Mouse (Mus musculus) A20 (cell line): Measurements from ENCODE around the gene Fbn1.

Experiments
- DNase-seq: peaks from one replicate; pipeline ENCODE4 v3.0.0-alpha.2; 2011; ENCODE audit warnings: low read depth, low spot score

Fbn1 gene

DNA sequence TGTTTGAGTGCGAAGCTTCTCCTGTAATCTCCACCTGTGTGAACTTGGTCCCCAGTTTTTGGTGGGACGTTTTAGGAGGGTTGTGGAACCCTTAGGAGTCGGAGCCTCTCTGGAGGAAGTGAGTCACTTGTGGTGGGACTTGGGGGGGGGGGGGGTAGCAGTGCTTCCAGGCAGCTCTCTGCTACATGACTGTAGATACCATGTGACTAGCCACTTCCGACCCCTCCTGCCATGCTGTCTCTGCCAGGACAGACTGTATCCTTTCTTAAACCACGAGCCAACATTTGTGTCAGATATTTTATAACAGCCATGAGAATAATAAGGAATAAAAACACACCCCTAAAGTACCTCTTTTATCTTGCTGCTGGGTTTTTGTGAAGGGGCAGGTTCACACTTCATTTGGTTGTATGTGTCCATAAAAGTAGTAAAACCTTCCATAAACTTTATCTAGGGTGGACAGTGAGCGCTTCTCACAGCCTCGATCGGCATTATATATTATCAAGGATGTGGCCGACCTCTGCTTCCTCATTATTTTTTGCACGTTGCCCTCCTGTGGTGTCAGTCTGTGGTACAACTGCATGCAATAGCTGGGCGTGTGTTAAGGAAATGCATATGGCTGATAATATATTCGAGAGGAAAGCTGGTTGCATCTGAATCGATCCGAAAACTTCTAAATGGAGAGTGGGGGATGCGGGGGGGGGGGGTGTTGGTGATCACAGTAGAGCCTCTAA, 51.6 kb downstream of the Fbn1 start:
- no peak for DNase-seq

DNA sequence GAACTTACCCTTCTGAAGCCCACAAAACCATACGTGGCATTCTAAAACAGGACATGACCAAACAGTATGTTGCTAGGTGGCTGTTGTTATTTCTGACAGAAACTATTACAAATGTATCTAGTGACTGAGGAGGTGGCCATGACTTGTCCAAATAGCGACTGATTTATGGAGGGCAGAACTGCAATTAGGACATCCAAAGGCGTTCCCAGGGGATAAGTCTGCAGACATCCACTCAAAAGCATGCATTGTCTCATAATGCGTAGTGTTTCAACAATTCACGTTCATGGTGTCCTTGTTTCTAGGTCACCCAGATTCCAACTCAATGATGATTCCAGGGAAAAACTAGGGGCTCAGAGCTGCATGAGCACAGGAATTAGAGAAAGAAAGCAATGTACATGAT, 53.0 kb downstream of the Fbn1 start:
- DNase-seq: no peak

DNA sequence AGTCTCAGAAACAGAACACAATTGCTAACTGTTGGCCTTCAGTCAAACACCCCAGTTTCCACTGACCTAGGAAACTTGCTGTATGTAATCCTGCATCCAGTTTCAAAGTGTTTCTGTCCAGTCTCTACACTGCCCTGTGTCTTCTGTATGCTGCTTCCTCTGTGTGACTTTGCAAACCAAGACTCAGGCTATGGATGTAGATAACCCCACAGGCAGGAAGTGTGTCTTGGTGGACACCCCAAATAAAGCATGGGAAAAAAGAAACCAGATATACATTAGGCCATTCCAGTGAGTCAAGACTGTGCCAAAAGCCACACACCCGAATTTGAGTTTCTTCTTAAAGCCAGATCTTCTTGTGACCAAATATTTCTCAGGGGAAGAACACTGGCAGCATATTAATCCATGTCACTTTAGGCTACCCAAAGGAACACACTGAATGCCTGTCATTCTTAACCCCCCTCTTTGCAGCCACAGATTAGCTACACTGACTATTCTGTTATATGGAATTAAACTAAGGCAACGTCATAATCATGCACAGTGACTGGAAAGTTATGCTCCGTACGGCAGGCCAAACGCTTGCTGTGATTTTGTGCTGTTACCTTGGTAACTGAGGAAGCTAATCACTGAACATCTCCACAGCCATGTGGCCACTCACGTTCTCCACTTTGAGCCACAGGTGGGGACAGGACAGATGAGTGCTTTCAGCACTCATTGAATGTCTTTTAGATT, 55.3 kb downstream of the Fbn1 start:
- no peak for DNase-seq

DNA sequence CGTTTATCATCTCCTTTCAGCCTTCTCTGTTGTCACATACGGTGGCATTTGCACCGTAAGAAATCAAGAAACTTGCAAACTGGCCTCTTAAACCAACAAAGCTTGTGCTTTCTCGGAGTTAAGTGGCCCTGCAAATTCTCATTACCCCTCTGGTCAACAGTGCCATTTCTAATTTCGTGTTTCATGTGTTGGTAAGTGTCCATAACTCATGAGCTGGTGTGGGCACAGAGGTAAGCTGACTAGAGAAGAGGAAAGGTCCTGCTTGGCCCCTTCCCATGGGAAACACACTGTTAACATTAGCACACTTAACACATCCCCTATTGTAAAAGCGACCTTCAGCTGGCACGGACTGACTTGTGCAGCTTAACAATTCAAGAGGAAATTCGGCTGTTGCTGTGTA, 58.4 kb downstream of the Fbn1 start:
- DNase-seq: no peak

DNA sequence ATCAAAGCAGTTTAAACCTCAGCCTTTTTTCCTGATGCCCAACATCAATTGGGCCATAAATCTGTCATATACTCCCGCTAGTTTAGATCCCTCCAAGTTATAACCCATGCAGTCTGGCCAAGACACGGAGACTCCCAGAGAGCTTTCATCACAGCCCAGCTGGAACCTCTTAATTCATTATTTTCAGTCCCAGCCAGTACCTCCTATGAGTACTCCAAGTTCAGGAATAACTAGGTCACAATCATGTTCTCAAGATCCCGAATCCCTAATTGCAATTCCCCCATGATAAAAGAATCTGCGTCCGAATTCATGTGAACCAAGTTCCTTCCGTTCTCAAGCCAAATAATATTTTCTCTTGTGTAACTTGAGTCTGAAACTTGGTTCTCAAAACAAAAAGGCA, 58.9 kb downstream of the Fbn1 start:
- DNase-seq: no peak

DNA sequence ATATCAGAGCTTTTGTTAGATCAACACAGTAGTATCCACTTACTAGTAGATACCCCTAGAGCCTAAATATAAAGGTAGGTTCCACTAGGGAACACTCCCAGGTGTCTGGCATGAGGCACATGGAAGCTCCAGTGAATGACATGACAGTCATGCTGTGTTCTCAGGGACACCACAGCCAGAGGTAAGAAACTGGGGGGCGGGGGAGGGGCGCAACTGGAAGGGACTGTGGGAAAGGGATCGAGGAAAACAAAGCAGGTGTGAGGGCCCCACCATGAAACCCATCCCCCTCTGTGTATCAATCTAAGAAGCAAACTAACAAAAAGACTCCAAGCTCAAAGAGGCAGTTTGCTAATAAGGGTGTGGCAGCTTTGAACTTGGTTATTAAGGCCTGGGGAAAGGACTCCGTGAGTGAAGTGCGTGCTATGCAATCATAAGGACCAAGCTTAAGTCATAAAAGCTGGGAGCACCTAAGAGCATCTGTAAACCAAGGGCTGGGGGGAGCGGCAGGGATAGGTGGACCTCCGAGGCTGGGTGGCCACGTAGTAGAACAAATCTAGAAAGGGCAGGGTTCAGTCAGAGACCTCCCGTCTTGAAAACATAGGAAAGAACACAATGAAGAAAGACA, 60.4 kb downstream of the Fbn1 start:
- no peak for DNase-seq

DNA sequence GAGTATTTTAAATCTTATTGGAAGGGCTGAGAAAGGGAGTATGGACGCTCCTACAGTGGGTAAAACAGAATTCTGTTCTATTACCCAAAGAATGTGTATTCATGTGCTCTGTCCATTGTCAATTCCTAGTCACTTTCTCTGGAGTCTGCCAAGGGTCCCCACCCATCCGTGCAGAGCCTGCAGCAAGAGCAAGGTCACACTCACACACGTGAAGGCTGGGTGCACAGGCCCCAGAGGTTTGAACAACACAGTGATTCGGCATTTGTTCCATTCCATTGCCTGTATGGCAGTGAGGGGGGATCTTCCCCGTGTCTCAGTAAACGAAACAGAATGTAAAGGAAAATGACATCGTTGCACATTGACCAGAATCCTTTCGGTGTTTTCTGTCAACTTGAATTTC, 69.4 kb downstream of the Fbn1 start:
- no peak for DNase-seq

DNA sequence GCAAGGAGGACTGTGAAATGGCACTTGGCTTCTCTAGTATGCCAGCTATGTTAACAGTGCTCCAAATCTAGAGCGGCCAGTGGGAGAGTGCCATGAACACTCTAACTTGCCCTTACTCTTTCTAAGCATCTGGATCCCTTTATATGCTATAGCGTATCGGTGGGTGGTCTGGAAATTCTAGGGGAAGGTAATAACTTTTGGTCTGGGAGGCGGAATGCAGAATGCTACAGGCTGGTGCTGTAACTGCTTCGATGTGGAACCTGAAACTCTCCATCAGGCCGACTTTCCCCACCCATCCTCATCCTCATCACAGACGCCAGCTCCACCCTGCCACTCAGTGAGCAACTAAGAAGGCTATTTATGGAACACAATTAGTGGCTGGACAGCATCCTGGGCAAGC, 71.6 kb downstream of the Fbn1 start:
- no peak for DNase-seq

DNA sequence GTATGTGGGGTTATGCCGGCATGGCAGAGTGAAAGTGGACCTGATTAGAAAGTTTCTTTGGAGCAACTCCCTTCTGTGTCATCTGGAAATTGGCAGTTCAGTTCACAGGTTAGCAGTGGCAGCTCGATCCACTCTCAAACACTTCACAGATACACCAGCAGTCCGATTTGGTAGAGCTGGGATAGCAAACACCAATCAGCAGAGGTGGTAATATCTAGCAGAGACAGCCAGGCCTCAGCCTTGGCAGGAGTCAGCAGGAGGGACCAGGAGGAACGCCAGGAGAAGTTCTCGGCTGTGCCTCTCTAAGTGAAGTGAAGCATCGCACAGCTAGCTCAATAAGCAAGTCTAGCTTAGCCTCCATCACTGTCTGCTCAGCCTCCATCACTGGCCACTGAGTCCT, 74.3 kb downstream of the Fbn1 start:
- no peak for DNase-seq

DNA sequence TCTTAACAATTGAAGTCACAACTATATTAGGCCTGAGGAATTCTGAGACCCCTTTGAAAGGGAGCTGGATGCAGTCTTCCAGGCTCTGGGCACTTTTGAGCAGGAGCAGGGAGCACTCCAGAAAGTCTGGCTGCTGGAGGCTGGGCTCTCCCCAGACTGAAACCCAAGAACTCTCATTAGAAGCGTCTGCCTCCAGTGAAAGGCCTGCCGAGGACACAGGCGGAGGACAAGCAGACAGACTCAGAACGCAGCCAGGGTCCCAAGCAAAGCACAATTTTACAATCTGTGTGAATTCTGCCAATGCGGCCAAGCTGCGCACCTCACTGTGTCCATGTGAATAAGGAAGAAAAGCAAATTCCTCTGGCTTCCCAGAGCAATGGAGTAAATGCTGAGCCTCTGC, 76.3 kb downstream of the Fbn1 start:
- no peak for DNase-seq

DNA sequence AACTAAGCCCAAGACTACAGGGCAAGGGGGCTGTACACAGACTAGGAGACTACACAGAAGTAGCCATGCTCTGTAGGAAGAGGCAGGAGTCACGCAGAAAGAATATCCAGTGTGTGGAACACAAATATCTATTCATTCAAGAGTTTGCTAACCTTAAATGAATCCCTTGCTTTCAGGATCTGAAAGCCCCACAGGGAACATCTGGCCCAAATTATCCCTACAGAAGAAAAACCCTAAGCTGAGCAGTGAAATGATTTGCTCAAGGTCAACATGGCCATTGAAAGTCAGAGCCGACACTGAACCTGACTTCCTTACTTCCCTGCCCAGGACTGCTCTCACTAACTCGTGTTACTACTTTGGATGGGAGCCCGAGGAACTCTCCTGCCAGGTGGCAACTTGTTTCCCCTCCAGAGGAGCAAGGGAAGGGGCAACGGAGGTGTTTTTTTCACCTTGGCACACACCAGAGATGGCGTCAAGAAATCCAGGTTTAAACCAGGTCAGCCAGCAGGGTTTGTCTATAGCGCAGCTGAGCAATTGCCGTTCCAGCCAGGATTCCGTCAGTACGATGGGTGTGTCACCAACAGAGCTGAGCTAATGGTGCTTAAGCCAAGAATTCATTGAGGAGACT, 78.9 kb downstream of the Fbn1 start:
- DNase-seq: no peak

DNA sequence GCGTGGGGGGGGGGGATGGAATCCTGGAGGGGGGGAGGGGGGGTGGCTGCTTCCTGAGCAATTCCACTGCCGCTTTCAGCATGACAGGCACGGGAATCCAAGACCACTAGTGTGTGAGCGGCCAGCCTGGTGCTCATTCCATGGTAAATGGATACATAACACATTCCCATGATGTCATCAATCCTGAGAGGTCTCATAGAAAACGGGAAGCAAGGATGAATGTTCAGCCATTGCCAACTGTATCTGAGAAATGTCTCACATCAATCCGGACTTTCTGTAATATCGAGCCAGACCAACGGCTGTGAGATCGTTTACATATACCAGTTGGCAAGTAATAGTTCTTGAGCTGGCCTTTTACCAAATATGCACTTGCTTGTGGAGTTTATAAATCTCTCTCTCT, 87.2 kb downstream of the Fbn1 start:
- DNase-seq: no peak

DNA sequence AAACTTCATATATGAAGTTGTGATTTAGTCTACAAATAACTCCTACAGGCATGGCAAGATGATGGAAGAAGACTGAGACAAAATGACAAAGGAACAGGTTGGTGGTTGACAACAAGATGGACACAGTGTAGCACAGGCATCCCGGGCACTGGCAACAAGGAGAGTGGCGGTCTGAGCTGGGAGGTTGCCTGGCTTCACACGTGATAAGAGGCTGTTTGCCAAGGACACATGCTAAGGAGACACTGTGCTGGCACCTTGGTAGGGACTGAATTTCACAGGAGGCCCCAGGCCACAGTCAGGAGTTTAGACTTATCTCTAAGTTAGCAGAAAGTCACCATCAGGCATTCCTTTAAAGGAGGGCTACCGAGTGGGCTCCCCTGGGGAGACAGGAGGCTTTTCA, 88.1 kb downstream of the Fbn1 start:
- no peak for DNase-seq

DNA sequence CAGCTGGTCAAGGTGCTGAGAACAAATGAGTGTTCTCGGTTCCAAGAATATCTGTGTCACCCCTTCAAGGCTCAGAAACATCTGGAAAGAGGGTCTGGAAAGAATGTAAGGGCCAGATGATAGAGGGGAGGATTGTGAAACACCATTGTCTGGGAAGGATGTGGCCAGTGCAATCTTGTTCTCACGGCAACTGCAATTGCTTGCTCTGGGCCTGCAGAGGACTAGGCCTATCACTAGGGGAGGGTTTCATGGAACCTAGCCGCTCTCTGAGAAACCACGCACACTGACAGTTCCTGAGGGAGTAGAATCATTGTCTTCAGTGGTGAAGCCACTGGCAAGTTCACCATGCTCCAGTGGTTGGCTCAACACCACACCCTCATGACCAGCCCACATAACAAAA, 89.2 kb downstream of the Fbn1 start:
- no peak for DNase-seq

DNA sequence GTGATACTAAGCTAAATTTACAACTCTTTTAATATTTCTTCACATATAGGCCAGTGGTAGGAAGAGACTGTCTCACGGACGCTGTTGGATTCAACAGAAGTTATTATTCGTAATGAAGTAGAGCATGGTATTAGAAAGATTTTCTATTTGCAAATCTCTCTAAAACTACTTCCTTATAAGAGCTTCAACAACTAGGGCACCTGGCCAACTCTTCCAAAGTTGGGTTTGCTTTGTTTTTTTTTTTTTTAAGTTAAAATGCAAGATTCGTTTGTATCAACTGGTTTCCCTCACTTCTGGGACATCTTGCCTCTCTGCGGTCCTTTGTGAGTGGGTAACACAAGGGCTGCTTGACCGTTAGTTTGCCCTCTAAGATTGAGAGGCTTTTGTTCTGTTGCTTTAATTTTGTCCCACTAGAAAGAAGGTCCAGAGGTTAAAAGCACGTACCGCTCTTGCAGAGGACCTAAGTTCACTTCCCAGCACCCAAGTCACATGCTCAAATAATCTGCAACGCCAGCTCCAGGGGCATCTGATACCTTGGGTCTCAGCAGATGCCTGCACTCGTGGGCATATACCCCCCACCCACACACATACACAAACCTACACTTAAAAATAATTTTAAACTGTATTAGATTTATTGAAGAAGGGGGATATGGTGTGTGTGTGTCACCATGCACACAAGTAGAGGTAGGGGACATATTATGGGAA, 91.1 kb downstream of the Fbn1 start:
- DNase-seq: no peak

DNA sequence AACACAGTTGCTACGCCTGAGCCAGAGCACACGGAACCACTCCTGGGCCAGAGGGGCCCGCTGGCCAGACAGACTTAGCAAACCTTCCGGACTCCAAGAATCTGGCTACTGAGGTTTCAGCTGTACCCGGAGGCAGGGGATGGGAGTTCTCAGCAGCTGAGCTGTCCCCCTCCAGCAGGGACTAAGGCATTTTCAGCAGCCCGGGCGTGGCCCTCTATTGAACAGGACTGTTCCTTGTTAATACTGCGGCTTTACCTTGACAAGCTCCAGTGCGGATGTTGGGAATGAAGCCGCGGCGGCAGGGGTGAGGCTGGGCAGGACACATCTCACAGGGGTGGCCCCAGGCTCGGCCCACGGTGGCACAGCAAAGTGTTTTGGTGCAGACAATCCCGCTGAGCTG, 95.4 kb downstream of the Fbn1 start:
- no peak for DNase-seq

DNA sequence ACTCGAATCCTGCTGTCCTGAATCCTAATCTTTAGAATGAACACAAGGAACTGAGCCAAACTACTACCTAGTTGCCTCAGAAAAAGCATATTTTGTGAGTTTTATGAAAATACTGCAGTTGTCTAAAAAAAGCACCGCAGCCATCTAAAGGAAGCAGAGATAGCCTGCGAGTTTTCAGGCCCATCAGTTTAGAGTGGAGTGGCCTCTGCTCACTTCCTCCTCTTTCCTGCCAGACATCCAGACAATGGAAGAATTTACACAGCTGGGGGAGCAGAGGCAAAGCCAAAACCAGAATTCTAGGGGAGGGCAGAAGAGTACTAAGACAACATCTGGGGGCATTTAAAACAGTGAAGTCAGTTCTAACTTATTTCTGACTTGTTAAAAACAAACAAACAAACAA, 96.0 kb downstream of the Fbn1 start:
- DNase-seq: no peak

DNA sequence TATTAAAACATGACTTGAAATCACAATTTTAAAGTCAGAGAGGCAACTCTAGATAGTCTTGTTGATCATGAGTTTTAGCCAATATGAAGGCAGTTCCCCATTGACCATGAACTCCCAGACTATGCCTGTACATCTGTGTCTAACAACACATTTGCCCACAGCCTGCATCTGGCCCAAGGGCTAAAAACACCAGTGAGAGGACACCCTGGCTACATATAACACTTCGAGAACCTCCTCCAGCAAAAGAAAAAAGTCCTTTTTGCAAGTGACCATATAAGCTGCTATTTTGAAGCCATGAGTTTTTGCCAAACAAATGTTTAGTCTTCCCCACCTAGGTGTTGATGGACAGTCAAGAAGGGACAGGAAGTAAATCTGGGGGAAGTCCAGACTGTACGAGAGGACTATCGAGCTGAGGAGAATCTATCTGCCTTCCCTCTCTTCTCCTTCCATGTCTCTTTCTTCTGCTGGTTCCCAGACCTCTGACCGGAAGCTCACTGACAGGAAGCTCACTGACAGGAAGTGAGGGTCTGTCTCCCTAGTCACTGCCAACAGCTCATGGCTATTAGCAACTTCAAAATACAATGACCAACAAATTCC, 103.2 kb downstream of the Fbn1 start:
- DNase-seq: no peak

DNA sequence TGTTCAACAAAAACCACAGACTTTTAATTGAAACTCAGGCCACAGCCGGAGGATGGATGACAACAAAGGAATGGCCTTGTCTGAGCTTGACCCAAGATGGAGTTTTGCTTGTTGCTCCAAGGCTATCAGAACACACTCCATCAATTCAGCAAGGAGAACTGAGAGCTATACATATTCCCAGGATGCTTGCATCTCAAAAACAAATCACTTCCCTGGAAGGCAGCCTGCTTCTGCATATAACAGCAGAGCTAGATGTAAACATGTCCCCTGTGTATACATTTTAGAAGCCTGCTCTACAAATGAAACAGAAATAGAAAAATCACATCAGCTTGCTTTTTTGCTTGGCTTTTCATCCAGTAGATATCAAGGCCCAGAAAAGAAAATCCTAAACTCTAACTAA, 105.5 kb downstream of the Fbn1 start:
- DNase-seq: no peak

DNA sequence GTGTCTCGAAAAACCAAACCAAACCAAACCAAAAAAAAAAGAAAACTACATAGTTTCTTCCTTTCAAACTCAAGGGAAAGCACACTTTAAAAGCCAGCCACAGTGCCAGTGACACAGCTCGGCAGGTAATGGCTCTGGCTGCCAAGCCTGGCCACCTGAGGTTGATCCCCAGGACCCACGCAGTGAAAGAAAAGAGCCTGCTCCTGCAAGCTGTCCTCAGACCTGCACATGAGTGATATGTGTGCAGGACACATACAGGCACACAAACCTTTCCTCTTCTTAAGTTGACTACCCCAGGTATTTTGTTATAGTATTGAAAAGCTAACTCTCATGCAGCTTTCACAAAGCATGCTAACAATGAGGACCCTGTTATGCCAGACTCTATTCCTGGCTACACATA, 107.7 kb downstream of the Fbn1 start:
- no peak for DNase-seq

DNA sequence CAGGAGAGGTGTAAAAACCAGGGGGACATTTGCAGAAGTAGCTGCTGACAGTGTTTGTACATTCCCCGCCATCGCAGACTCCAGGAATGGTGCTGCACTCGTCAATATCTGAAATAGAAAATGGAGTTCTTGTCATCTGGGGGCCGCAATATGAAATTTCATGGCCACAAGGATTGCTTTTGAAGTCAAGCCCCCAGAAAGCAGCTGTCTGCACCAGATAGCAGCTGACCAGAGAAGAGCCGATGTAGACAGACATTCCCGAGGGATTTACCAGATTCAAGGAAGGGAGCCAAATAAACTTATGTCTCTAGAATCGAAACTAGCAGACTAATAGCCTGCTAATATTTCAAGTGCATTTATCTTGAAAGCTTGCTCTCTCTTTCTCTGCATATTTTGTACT, 110.0 kb downstream of the Fbn1 start:
- no peak for DNase-seq
